Comparison of ENCODE assay signal across 8 mouse cellular contexts in genomic region chr10:121461404-121462161, GRCm38 (mm10). TPM values are rescaled to one million over a fixed set of nuclear protein-coding genes. Genes with fewer than 3 reads are reported as not detected.
A peak's percentile ranks its signal among the peaks of the same experiment; 100 is the strongest.
DNase-seq lines count a peak whose midpoint lies in the region; ATAC-seq and TF ChIP-seq lines count a peak whose summit lies in the region.

No protein-coding gene starts in this region.

- H3K4me1 ChIP-seq in forebrain, embryonic 13.5 days = peaks cover 30% of the 10 kb centered on the region
- H3K4me1 ChIP-seq in hindbrain, embryonic 12.5 days = peaks cover 15% of the 10 kb centered on the region
- peaks cover 36% of the 10 kb centered on the region for H3K4me1 ChIP-seq in limb, embryonic 15.5 days
- H3K4me1 ChIP-seq in midbrain, embryonic 12.5 days = peaks cover 29% of the 10 kb centered on the region

- no peaks in the 10 kb centered on the region for H3K9me3 ChIP-seq in forebrain, embryonic 13.5 days (replicated peaks)
- H3K9me3 ChIP-seq in hindbrain, embryonic 12.5 days (replicated peaks) = no peaks in the 10 kb centered on the region
- H3K9me3 ChIP-seq in limb, embryonic 15.5 days = no peaks in the 10 kb centered on the region
- H3K9me3 ChIP-seq in midbrain, embryonic 12.5 days = no peaks in the 10 kb centered on the region

- peaks cover 12% of the 10 kb centered on the region for H3K79me3 ChIP-seq in C2C12 (ENCODE audit: low read depth)

- peak overlapping the region; percentile 67 for H3ac ChIP-seq in C2C12 (ENCODE audit: control insufficient read depth, insufficient read length, low read depth)

- peak; percentile 61 for ATAC-seq in forebrain, embryonic 13.5 days
- peak; percentile 58 for ATAC-seq in hindbrain, embryonic 12.5 days (ENCODE audit: low FRiP score)
- ATAC-seq in limb, embryonic 15.5 days (ENCODE audit: insufficient number of reproducible peaks, low FRiP score, low TSS enrichment, low read depth) = no peak
- ATAC-seq in midbrain, embryonic 12.5 days (ENCODE audit: low FRiP score, low read depth) = peak; percentile 74

- H3K9ac ChIP-seq in forebrain, embryonic 13.5 days = peak overlapping the region; percentile 43; the same call in 1 of the 2 replicates
- peak overlapping the region; percentile 29 for H3K9ac ChIP-seq in hindbrain, embryonic 12.5 days
- H3K9ac ChIP-seq in limb, embryonic 15.5 days = no peak overlapping the region
- H3K9ac ChIP-seq in midbrain, embryonic 12.5 days (replicated peaks) = peak overlapping the region; percentile 29

- peaks cover 17% of the 10 kb centered on the region for H3K79me2 ChIP-seq in C2C12 (ENCODE audit: control insufficient read depth, insufficient read depth)

- H3K4me3 ChIP-seq in C2C12 (ENCODE audit: insufficient read depth, poor library complexity, severe bottlenecking) = no peak overlapping the region
- H3K4me3 ChIP-seq in forebrain, embryonic 13.5 days = peak overlapping the region; percentile 23; the same call in 1 of the 2 replicates
- H3K4me3 ChIP-seq in hindbrain, embryonic 12.5 days = peak overlapping the region; percentile 14
- H3K4me3 ChIP-seq in limb, embryonic 15.5 days = no peak overlapping the region
- H3K4me3 ChIP-seq in midbrain, embryonic 12.5 days = peak overlapping the region; percentile 17

- TF ChIP-seq CTCF in C2C12 (IDR thresholded peaks at IDR 0.05; ENCODE audit: control insufficient read depth, insufficient read depth, insufficient read length) = no peak
- TF ChIP-seq CTCF in brain, embryonic 14.5 days (IDR thresholded peaks at IDR 0.05; ENCODE audit: borderline replicate concordance, extremely low read depth, insufficient read depth, insufficient read length) = no peak

- H3K27me3 ChIP-seq in C2C12 (ENCODE audit: control insufficient read depth, insufficient read depth, insufficient read length) = no peaks in the 10 kb centered on the region
- peaks cover 6% of the 10 kb centered on the region for H3K27me3 ChIP-seq in forebrain, embryonic 13.5 days
- no peaks in the 10 kb centered on the region for H3K27me3 ChIP-seq in hindbrain, embryonic 12.5 days
- H3K27me3 ChIP-seq in limb, embryonic 15.5 days = no peaks in the 10 kb centered on the region
- H3K27me3 ChIP-seq in midbrain, embryonic 12.5 days = peaks cover 8% of the 10 kb centered on the region

- H3K36me3 ChIP-seq in C2C12 (ENCODE audit: control insufficient read depth, insufficient read depth) = no peaks in the 10 kb centered on the region
- no peaks in the 10 kb centered on the region for H3K36me3 ChIP-seq in forebrain, embryonic 13.5 days (ENCODE audit: poor library complexity, severe bottlenecking)
- no peaks in the 10 kb centered on the region for H3K36me3 ChIP-seq in hindbrain, embryonic 12.5 days
- no peaks in the 10 kb centered on the region for H3K36me3 ChIP-seq in limb, embryonic 15.5 days
- no peaks in the 10 kb centered on the region for H3K36me3 ChIP-seq in midbrain, embryonic 12.5 days

- peak overlapping the region; percentile 51 for H3K4me2 ChIP-seq in forebrain, embryonic 13.5 days
- H3K4me2 ChIP-seq in hindbrain, embryonic 12.5 days (replicated peaks) = peak overlapping the region; percentile 51
- peak overlapping the region; percentile 26 for H3K4me2 ChIP-seq in limb, embryonic 15.5 days
- H3K4me2 ChIP-seq in midbrain, embryonic 12.5 days (replicated peaks) = peak overlapping the region; percentile 46

- peak; percentile 67 for DNase-seq in brain, embryonic 14.5 days (ENCODE audit: low read depth)
- DNase-seq in thymus, postnatal 4 days = no peak
- no peak for DNase-seq in B cell, adult 2 months

- H3K27ac ChIP-seq in forebrain, embryonic 13.5 days = 0 out of 2 replicates have a peak overlapping the region, but pooled peaks have one; percentile 25
- H3K27ac ChIP-seq in hindbrain, embryonic 12.5 days = peak overlapping the region; percentile 65
- H3K27ac ChIP-seq in limb, embryonic 15.5 days = peak overlapping the region; percentile 50
- H3K27ac ChIP-seq in midbrain, embryonic 12.5 days (replicated peaks) = peak overlapping the region; percentile 58

- WGBS in forebrain, embryonic 13.5 days = 4% methylated on average over 22 of the region's 22 CpGs
- WGBS in hindbrain, embryonic 12.5 days = 4% methylated on average over 22 of the region's 22 CpGs
- WGBS in limb, embryonic 15.5 days = 24% methylated on average over 22 of the region's 22 CpGs
- WGBS in midbrain, embryonic 12.5 days = 4% methylated on average over 22 of the region's 22 CpGs

- no peak for TF ChIP-seq POLR2A in brain, embryonic 14.5 days (IDR thresholded peaks at IDR 0.05; ENCODE audit: borderline replicate concordance, extremely low read depth, insufficient read depth, insufficient read length, poor library complexity, severe bottlenecking)

TF ChIP-seq in C2C12, 6 proteins besides CTCF, POLR2A, EP300 and RAD21:
- TF ChIP-seq MYOD1 (IDR thresholded peaks at IDR 0.05; ENCODE audit: control insufficient read depth, insufficient read length, low read depth) = peak; percentile 51
- no peak for TF ChIP-seq CEBPB (IDR thresholded peaks at IDR 0.05; ENCODE audit: low read depth)
- no peak for TF ChIP-seq USF1 (IDR thresholded peaks at IDR 0.05; ENCODE audit: low read depth)
- no peak for TF ChIP-seq MAX (IDR thresholded peaks at IDR 0.05)
- TF ChIP-seq FOSL1 (IDR thresholded peaks at IDR 0.05; ENCODE audit: insufficient read depth, low read length, poor library complexity, severe bottlenecking) = peak; percentile 16
- TF ChIP-seq MYOG (IDR thresholded peaks at IDR 0.05; ENCODE audit: control insufficient read depth, extremely low read depth, insufficient read length) = no peak

RNA-seq across cellular contexts. Expression of gene Rassf3, which starts 14.6 kb away (rescaled TPM):
- polyA plus RNA-seq in C2C12 (2012; fragmentation: generic; extraction: Trizol) = 8.9 TPM
- polyA plus RNA-seq in brain, embryonic 14.5 days (2012; rRNA removed) = 5.4 and 7.3 TPM in 2 replicates
- 3.5 and 3.7 TPM in 2 replicates for polyA plus RNA-seq in forebrain, embryonic 13.5 days (2015; fragmentation: Nextera tagmentation; extraction: Ambion mirVana)
- 12.7 and 13.4 TPM in 2 replicates for polyA plus RNA-seq in hindbrain, embryonic 12.5 days (2016; fragmentation: Nextera tagmentation; extraction: Ambion mirVana)
- 17.3 and 17.8 TPM in 2 replicates for polyA plus RNA-seq in limb, embryonic 15.5 days (2015; fragmentation: Nextera tagmentation; extraction: Ambion mirVana)
- polyA plus RNA-seq in midbrain, embryonic 12.5 days (2016; fragmentation: Nextera tagmentation; extraction: Ambion mirVana) = 6.7 and 7.8 TPM in 2 replicates

Comparison
In these comparisons a context has a peak if more than half of its experiments do, and no peak if none do; other contexts are left out.
1. H3K4me3 ChIP-seq: peak in forebrain, embryonic 13.5 days (single experiment), hindbrain, embryonic 12.5 days (single experiment) and midbrain, embryonic 12.5 days (single experiment); none in C2C12 (single experiment) and limb, embryonic 15.5 days (single experiment).
2. Peak in every context shown above with its lines, with median percentiles within 50 percentile points of each other: H3K27ac ChIP-seq and H3K4me2 ChIP-seq.